Mouse (Mus musculus): ENCODE data around the gene Egfem1.

DNA sequence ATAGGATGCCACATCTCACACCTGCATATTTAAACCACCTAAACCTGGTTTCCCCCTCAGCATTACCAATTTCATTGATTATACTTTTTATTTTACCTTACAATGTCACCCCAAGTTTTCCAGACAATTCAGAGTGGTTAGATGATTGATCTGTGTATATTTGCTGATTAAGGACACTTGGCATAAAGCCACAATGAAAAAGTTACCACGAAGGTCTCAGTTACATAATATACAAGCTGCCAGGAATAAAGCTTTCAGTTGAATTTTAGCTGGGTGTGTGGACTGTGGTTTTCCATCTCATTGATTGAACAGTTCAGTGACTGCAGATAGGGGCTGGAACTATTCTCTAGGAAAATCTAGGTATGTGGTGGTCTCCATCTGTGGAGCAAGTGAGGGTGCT is 40.7 kb downstream of the Egfem1 start:
- TF ChIP-seq POLR2A (IDR thresholded peaks at IDR 0.05; ENCODE audit: extremely low read depth, insufficient read depth, low read length) (no peak), CTCF (IDR thresholded peaks at IDR 0.05; ENCODE audit: low read depth, low read length) (no peak)

Measured in liver, adult 2 months (tissue).